Mouse (Mus musculus): Measurements from ENCODE around the gene Trit1. TPM values are rescaled to one million over a fixed set of nuclear protein-coding genes. Genes with fewer than 3 reads are reported as not detected.
A peak's percentile ranks its signal among the peaks of the same experiment; 100 is the strongest.

Trit1 gene
- total RNA-seq (2021) = 10 to 100 TPM; 17.9 to 21.8 TPM
- long read RNA-seq, experiment 1, partial matches to known transcripts = 1 of 10 reads
- long read RNA-seq, experiment 1, other reads (novel, unspliced or antisense) = 9 of 10 reads
- long read RNA-seq, experiment 2, partial matches to known transcripts = 1 of 12 reads
- long read RNA-seq, experiment 2, other reads (novel, unspliced or antisense) = 9 of 12 reads

- peak; percentile 95 to 96 for DNase-seq (ENCODE audit: extremely low spot score in 1 of 2, low spot score in 2 of 2)
- no peak for TF ChIP-seq CTCF (IDR thresholded peaks at IDR 0.05)
- intact Hi-C loops (cut with DNase I) = no loop called here
- Histone ChIP-seq H3K4me3 (peak within 1 kb of the TSS; percentile 91), H3K27ac (peak within 1 kb of the TSS; percentile 88)
Measured at GRCm38 (mm10) chr4:123016451-123016957, at the start of gene Trit1. TSS of gene Trit1 (plus strand) at chr4:123016597.

- no peak for TF ChIP-seq CTCF (IDR thresholded peaks at IDR 0.05)
- Histone ChIP-seq H3K4me3 (no peak overlapping the region), H3K27ac (no peak overlapping the region)
- DNase-seq (ENCODE audit: extremely low spot score in 1 of 2, low spot score in 2 of 2) = no peak
- intact Hi-C loops (cut with DNase I) = no loop called here
Measured at GRCm38 (mm10) chr4:122968106-122968505, 48.3 kb upstream of the Trit1 start.

- TF ChIP-seq CTCF (IDR thresholded peaks at IDR 0.05) = no peak
- H3K4me3 ChIP-seq = no peak overlapping the region
- intact Hi-C loops (cut with DNase I) = no loop called here
- DNase-seq (ENCODE audit: extremely low spot score in 1 of 2, low spot score in 2 of 2) = no peak
- no peak overlapping the region for H3K27ac ChIP-seq
Measured at GRCm38 (mm10) chr4:122971191-122971590, 45.2 kb upstream of the Trit1 start.

- intact Hi-C loops (cut with DNase I) = no loop called here
- TF ChIP-seq CTCF (IDR thresholded peaks at IDR 0.05) = no peak
- no peak for DNase-seq (ENCODE audit: extremely low spot score in 1 of 2, low spot score in 2 of 2)
- H3K4me3 ChIP-seq = no peak overlapping the region
- H3K27ac ChIP-seq = no peak overlapping the region
Measured at GRCm38 (mm10) chr4:122971646-122972045, 44.8 kb upstream of the Trit1 start.

GRCm38 (mm10) chr4:122972056-122972455 lies 44.3 kb upstream of the Trit1 start:
- no peak for TF ChIP-seq CTCF (IDR thresholded peaks at IDR 0.05)

GRCm38 (mm10) chr4:122974976-122975520 lies 41.3 kb upstream of the Trit1 start:
- TF ChIP-seq CTCF (IDR thresholded peaks at IDR 0.05) = no peak
- Histone ChIP-seq H3K27ac (no peak overlapping the region), H3K4me3 (no peak overlapping the region)
- DNase-seq (ENCODE audit: extremely low spot score in 1 of 2, low spot score in 2 of 2) = no peak
- intact Hi-C loops (cut with DNase I) = no loop called here

More at GRCm38 (mm10) chr4:122972056-122972455, 44.3 kb upstream of the Trit1 start:
- intact Hi-C loops (cut with DNase I) = no loop called here
- no peak for DNase-seq (ENCODE audit: extremely low spot score in 1 of 2, low spot score in 2 of 2)
- no peak overlapping the region for H3K27ac ChIP-seq
- no peak overlapping the region for H3K4me3 ChIP-seq

GRCm38 (mm10) chr4:122976885-122977284 lies 39.5 kb upstream of the Trit1 start:
- no peak for TF ChIP-seq CTCF (IDR thresholded peaks at IDR 0.05)
- intact Hi-C loops (cut with DNase I) = no loop called here
- Histone ChIP-seq H3K27ac (no peak overlapping the region), H3K4me3 (no peak overlapping the region)
- DNase-seq (ENCODE audit: extremely low spot score in 1 of 2, low spot score in 2 of 2) = no peak

- Histone ChIP-seq H3K27ac (no peak overlapping the region), H3K4me3 (no peak overlapping the region)
- no peak for DNase-seq (ENCODE audit: extremely low spot score in 1 of 2, low spot score in 2 of 2)
- TF ChIP-seq CTCF (IDR thresholded peaks at IDR 0.05) = no peak
- intact Hi-C loops (cut with DNase I) = no loop called here
Measured at GRCm38 (mm10) chr4:122978850-122979249, 37.5 kb upstream of the Trit1 start.

GRCm38 (mm10) chr4:122979826-122980225 lies 36.6 kb upstream of the Trit1 start:
- Histone ChIP-seq H3K4me3 (no peak overlapping the region), H3K27ac (no peak overlapping the region)
- TF ChIP-seq CTCF (IDR thresholded peaks at IDR 0.05) = no peak
- intact Hi-C loops (cut with DNase I) = no loop called here
- DNase-seq (ENCODE audit: extremely low spot score in 1 of 2, low spot score in 2 of 2) = no peak

- Histone ChIP-seq H3K27ac (no peak overlapping the region), H3K4me3 (no peak overlapping the region)
- TF ChIP-seq CTCF (IDR thresholded peaks at IDR 0.05) = no peak
- DNase-seq (ENCODE audit: extremely low spot score in 1 of 2, low spot score in 2 of 2) = no peak
- intact Hi-C loops (cut with DNase I) = no loop called here
Measured at GRCm38 (mm10) chr4:122980684-122981083, 35.7 kb upstream of the Trit1 start.

- DNase-seq (ENCODE audit: extremely low spot score in 1 of 2, low spot score in 2 of 2) = no peak
- no peak for TF ChIP-seq CTCF (IDR thresholded peaks at IDR 0.05)
- Histone ChIP-seq H3K4me3 (no peak overlapping the region), H3K27ac (no peak overlapping the region)
- intact Hi-C loops (cut with DNase I) = no loop called here
Measured at GRCm38 (mm10) chr4:122981238-122981637, 35.2 kb upstream of the Trit1 start.

GRCm38 (mm10) chr4:122981930-122982329 lies 34.5 kb upstream of the Trit1 start:
- DNase-seq (ENCODE audit: extremely low spot score in 1 of 2, low spot score in 2 of 2) = no peak
- no peak for TF ChIP-seq CTCF (IDR thresholded peaks at IDR 0.05)
- Histone ChIP-seq H3K4me3 (no peak overlapping the region), H3K27ac (no peak overlapping the region)
- intact Hi-C loops (cut with DNase I) = loop anchor here (2.0 kb wide), 1 partner anchor 23 kb away; no protein-coding TSS in a partner anchor

- no peak for TF ChIP-seq CTCF (IDR thresholded peaks at IDR 0.05)
- Histone ChIP-seq H3K4me3 (no peak overlapping the region; the same call in 1 of the 2 replicates), H3K27ac (no peak overlapping the region)
- no peak for DNase-seq (ENCODE audit: extremely low spot score in 1 of 2, low spot score in 2 of 2)
- intact Hi-C loops (cut with DNase I) = loop anchor here (2.0 kb wide), 1 partner anchor 24 kb away; no protein-coding TSS in a partner anchor
Measured at GRCm38 (mm10) chr4:122982537-122982936, 33.9 kb upstream of the Trit1 start.

All from left cerebral cortex, adult 2 months (tissue).